Mouse (Mus musculus): ENCODE data around the gene Xrra1.

- no peak for TF ChIP-seq GATA1 (IDR thresholded peaks at IDR 0.05; ENCODE audit: low read length)
- TF ChIP-seq TAL1 (IDR thresholded peaks at IDR 0.05; ENCODE audit: low read length): no peak
These were observed 97.2 kb downstream of the Xrra1 start for GRCm38 (mm10) chr7:99956095-99956494.
